Mouse (Mus musculus) layer of hippocampus, adult 8-10 months (tissue): ENCODE measurements around the gene Zfp704. TPM values are rescaled to one million over a fixed set of nuclear protein-coding genes. Genes with fewer than 3 reads are reported as not detected.

ENCODE experiments used
- DNase-seq, 2 experiments: peaks; one replicate each; pipeline ENCODE4 v3.0.0; 2022; ENCODE audit warnings: low spot score in 2 of 2
- total RNA-seq, 4 experiments: library from RNA; stranded (reverse); gene quantifications; 2 replicates each; pipeline ENCODE4 v1.2.4; 2022

Gene Zfp704
- total RNA-seq, 4 experiments from 2014 or later, result 25.7 to 32.4 (median 29.3) TPM

DNA sequence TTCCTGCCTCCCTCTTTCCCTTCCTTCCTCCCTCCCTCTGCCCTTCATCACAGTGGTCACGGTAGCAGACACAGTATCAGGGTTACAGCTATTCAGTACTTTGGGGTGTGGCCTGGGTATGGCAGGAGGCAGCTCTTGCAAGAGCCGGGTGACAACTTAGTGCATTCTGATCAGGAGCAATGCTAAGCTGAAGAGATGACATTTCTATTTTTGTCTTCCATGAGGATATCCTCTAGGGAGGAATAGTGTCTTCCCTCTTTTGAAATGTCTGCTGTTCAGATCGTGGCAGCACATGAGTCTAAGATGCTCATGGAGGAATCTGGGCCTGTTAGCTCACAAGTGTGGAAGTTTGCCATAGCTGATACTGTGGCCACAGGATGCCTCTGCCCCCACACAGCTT lies 177.7 kb downstream of the Zfp704 start:
- no peak for DNase-seq

DNA sequence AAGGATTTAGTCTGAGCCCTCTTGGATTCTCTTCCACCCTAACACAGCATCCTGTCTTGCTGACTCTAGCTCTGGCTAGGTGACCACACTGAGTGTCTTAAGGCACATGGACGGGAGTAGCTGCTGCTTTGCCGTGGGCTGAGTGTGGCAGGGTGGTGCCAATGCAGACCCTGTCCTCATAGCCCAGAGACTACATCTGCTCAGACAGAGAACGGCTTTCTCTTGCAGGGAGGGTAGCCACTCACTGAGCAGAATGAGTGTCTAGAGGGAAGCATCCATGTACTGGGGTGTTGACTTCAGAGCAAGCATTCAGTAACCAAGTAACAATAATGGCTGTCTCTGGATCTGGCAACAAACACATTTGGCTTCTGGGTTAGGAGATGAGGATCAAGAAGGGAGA lies 179.9 kb downstream of the Zfp704 start:
- no peak for DNase-seq

DNA sequence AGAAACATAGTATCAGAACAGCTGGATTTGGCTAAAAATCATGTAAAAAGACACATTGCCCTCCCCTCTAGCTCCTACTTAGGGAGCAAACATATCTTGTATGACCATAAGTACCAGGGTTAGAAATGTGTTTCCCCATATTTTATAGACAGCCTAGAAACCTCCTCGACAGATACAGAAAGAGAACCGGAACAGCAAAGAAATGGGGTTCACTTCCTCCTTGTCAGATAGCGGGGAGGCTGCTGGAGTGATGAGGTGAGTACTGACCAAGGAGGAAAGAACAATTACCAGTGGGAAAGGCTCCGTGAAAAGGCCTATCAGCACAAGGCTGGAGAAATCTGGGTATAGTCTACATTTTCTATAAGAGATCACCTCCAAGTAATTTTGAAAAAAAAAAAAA lies 182.1 kb downstream of the Zfp704 start:
- no peak for DNase-seq

DNA sequence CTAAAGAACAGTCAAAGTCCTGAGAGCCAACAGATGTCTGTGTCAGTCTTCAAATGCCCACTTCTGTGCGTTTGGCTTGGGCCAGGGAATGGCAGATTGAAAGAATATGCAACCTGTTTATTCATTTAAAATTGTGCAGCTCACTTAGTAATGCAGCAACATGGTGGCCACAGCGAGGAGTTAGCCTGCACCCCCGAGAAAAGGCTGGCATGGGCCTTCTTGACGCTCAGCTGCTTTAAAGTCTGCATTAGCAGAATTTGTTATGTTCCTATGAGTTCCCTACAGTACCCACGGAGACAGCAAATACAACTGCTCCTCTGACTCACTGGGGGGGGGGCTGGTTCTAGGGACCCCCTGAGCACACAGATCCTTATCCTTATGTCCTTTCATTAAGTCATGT lies 184.2 kb downstream of the Zfp704 start:
- no peak for DNase-seq

DNA sequence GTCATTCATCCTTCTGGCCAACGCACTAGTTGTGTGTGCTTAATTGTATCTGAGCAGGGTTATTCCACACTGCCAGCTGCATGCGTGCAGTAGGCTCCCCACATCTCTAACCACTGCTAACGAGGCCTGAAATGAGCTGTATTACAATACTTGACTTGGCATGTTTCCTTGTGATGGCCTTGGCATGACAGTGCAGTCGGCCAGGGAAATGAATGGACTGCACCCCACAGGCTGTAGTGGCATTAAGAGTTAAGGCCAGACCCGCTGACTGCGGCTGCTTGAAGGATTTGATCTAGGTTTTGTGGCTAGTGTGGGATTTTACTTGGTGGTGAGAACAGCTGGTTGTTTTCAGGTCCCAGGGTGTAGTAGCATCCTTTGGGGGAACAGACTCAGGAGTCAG lies 185.2 kb downstream of the Zfp704 start:
- DNase-seq, result no peak

DNA sequence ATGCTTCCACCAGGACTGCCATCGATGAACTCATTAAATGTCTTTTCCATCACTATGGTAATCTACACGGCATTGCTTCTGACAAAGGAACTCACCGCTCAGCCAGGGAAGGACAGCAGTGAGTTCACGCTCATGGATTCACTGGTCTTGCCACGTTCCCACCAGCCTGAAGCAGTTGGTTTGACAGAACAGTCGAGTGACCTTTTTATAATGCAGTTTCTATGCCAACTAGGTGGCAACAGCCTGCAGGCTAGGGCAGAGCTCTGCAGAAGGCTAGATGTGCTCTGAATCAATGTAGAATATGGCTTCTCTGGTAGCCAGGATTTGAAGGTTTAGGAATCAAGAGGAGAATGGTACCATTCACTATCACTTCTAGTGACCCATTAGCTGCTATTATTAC lies 186.2 kb downstream of the Zfp704 start:
- no peak for DNase-seq

DNA sequence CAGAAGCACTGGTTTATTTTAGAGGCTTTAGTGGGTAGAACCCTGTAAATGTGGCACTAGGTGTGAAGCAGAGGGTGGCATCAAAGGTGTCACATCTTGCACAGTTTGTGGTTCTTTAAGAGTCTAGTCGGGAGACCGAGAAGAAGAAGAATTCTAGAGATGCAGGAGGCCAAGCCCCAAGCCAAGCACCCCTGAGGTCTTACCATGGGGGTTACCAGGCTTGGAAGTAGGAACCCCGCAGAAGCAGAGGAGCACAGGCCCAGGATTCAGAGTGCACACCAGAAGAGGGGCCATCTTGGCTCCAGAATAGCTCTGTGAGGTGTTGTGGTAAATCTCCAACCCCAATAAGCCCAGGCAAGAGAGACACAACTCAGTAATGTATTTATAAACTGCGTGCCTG lies 201.0 kb downstream of the Zfp704 start:
- DNase-seq, result no peak

DNA sequence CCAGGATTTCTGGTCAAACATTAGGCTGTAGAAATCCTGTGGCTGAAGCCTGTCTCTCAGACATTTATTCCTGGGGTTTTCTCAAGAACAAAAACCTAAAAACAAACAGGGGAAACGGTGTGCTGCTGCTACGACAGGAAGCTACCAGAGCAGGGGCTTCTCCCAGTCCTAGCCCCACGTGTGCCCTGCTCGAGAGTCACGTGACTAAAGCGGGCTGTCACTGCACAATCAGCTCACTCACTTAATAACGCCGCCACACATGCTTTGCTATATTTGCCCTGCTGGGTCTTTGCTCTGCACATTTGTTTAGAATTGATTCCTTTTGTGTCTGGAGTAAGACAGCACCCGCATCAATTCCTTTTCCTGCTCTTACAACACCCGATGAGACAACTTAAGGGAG lies 202.1 kb downstream of the Zfp704 start:
- no peak for DNase-seq

DNA sequence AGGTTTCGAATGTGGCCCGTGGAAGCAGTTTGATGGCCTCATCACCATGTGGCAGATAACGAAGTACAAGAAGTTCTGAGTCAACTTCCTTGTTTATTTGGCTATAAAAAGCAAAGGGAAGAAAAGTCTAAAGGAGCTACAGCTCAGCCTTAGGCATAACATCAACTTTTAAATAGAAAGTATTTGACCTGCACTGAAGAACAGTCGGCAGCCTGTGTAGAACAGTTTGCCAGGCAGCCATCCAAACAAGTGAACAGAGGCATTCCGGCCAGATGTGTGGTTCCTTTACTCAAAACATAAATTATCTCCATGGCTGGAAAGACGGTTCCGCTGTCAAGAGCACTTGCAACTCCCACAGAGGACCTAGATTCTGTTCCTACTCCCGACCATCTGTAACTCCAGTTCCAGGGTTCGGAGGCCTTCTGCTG lies 202.8 kb downstream of the Zfp704 start:
- DNase-seq, result no peak

DNA sequence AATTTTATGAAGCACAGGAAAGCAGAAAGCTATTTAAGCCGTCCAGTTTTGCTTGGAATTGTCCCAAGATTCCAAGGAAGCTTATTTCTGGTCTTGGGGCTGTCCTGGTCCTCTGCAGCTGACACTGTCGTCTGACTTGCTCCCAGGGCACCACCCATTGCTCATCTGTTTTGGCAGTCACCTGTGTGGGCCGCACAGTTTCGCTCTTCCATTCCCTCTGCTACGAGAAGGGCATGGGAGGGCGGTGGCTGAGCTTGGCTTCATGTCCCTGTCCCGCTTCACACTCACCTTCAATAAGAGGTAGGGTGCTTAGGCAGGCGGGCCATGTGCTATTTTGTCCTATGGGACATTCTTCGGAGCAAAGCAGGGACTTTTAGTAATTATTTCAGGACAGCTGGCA lies 204.5 kb downstream of the Zfp704 start:
- no peak for DNase-seq

DNA sequence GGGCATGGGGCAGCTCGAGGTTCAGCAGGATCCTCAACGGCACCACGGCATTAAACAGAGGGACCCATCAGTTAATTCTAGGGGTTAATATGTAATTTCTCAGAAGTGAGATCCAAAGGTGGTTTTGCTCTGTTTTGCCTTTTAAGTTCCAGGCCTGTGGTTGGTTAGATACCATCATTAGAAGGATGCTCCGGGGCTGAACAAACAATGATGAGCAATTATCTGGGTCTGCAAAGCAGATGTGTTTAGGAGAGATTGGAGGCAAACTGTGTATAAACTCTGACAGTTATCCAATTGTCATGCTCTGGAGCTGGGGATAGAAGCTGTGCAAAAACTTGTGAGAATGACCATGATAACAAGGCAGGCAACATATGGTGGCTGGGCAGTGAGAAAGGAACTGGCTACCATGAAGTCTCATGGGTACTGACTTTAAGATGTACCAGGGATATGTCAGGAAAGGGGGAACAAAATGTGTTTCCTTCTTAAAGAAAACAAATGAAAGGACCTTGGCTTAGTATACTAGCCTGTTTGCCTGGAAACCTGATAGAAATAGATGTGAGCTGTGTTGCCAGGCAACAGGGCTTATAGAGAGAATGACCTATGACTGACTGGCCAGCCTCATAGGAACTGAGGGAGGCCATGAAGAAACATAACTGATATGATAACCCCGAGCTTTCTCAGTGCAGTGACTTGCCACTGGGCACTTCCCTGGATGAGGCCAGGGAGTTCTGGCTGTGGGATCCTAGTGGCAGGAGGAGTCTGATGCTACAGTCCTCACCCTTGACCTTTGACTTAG lies 206.4 kb downstream of the Zfp704 start:
- no peak for DNase-seq

DNA sequence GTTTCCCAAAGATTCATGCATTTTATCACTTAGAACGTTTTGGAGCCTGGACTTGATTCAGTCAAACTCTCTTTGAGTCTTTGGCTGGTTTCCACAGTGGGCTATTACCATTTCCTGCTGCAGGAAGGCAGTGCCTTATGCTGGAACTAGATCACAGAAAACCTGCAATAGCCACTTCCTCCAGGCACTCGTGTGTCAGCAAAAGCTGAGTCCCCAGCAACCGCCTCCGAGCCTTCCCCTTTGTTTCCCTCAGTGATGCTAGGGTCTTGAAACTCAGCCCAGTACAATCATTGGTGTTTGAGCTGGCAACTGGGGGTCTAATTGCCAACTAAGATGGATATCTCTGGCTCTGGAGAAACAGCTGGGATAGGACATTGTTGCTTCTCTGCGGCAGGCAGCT lies 207.0 kb downstream of the Zfp704 start:
- DNase-seq, result no peak

DNA sequence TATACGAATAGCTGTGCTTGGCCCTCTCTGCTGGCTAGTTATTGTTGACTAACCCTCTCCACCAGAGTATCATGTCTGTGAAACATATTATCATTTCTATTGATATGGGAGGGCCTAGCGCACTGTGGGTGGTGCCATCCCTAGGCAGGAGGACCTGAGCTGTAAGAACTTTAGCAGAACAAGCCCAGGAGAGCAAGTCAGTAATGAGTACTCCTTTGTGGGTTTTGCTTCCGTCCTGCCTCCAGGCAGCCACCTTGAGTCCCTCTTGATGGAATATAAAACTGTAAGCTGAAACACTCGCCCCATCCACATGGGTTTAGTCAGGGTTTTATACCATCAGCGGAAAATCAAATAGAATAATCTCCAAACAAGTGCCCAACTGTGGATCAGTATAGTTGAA lies 207.5 kb downstream of the Zfp704 start:
- no peak for DNase-seq

DNA sequence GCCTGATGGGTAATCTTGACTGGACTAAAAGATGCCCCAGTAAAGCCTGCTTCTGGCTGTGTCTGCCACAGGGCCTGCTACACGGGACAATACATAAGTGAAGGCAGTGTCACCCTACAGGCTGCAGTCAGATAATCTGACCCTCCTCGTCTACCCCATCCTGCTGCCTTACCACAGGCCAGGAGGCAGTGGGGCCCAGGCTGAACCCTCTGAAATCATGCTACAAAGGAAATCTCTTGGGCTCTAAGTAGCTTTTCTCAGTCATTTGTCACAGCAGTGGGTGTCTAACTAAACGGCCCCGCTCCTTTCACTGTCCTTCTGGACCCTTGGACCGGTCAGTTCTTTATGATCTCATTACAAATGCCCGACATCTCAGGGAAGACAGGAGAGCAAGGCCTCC lies 208.2 kb downstream of the Zfp704 start:
- DNase-seq, result no peak

DNA sequence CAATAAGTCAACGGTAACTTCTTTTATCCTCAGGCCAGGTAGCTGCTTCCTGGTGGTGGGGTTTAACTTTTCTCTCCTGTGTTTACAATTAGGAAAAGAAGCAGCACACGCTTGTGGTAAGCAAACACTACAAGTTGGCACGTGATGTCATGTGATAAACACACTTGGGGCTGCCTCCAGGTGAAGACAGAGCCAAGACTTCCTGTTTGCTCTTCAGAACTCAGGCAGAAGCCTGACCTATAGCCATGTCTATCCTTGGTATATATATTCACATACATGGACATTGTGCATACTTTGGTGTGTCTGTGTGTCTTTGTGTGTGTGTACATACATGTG lies 209.0 kb downstream of the Zfp704 start:
- DNase-seq, result no peak

DNA sequence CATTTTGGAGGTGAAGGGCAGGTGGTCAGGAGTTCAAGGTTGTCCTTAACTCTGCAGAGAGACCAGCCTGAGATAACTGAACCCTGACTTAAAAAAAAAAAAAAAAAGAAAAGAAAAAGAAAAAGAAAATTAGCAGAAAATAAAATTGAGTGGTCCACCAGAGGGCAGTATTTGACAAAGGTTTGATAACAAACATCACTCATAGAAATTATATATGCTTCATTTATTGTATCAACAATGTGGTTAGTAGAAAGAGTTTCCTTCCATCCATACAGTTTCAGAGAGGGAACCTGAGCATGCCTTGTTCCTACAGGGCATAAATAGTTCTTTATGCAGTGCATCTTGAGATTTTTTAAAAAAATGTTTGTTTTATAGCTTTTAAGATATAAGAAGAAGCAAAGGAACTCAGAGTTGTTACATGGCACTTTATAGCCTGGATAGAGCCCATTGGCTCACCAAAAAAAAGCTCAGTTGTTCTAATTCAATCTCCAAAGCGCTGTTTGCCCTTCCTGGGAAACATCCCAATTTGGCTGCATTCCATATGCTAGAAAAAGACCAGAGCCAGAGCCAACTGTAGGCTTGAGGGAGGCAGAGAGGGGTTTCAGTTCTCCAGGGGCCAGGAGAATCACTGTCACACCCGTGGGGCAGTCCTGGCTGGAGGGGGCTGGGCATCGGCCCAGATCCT lies 209.5 kb downstream of the Zfp704 start:
- peak; percentile 24 to 33 for DNase-seq

DNA sequence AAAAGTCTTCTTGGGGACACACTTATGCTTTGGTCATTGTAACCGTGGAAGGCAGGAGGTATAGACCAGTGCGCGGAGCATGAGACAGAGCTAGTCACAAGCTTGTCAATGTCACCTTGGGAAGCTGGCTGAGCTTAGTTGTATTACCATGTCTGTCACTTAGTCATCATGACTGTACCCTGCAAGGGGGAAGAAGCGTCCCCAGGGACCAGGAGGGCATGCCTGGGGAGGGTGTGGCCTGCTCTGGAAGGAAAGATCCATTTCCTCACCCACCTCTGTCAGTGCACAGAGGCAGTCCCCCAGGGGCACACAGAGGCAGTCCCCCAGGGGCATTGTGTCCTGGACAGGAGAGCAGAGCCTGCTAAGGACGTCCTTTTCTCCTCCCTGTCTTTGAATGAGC lies 211.6 kb downstream of the Zfp704 start:
- no peak for DNase-seq
